Mouse (Mus musculus): ENCODE results near the gene Nfasc.

DNA sequence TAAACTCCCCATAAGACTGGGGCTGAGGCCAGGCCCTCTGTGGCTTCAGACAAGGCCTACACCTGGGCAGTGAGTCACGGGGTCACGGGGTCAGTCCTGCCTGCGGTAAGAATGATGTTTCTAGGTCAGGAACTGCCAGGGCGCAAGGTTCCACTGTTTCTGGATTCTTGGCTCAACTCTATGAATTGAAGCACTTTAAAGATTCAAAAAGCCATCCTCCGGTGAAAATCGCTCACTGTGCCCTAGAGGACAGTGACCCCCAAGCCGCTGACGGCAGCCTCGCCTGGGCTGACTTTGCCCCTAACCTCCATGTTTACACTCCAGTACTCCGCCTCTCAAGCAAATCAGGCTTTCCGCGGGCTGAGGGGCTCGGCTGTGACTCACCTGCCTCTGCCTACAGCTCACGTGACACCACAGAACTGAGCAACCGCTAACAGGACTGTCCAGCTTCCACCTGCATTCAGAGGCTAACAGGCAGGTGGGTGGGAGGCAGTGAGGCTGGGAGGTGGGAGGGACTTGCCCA is 154.9 kb downstream of the Nfasc start:
- TF ChIP-seq POLR2A (IDR thresholded peaks at IDR 0.05; ENCODE audit: borderline replicate concordance, control insufficient read depth, low read depth, low read length) = no peak
- TF ChIP-seq CTCF (IDR thresholded peaks at IDR 0.05; ENCODE audit: control insufficient read depth, insufficient read depth, low read length) = no peak
